19 mouse cellular contexts compared by ENCODE assay signal in genomic region chr6:128158031-128158430, GRCm38 (mm10). TPM values are rescaled to one million over a fixed set of nuclear protein-coding genes. Genes with fewer than 3 reads are reported as not detected.
DNase-seq lines count a peak whose midpoint lies in the region; ATAC-seq and TF ChIP-seq lines count a peak whose summit lies in the region.
"Had no signal": no experiment of that assay in that cellular context is flagged by ENCODE, and none has a peak within 500 bp of the region (broad histone marks: within the 10 kb centered on the region; RNA-seq: fewer than 3 reads in every experiment).

No protein-coding gene starts in this region.

- 59% methylated on average over 12 of the region's 12 CpGs for WGBS in forebrain, embryonic 15.5 days
- 81% methylated on average over 12 of the region's 12 CpGs for WGBS in forebrain, embryonic 10.5 days
- 39% methylated on average over 12 of the region's 12 CpGs for WGBS in neural tube, embryonic 14.5 days

- H3K4me1 ChIP-seq in forebrain, embryonic 15.5 days: 0 out of 2 replicates have a peak, but pooled peaks cover 8% of the 10 kb centered on the region
- 0 out of 2 replicates have a peak, but pooled peaks cover 5% of the 10 kb centered on the region for H3K4me1 ChIP-seq in forebrain, embryonic 10.5 days
- 0 out of 2 replicates have a peak, but pooled peaks cover 4% of the 10 kb centered on the region for H3K4me1 ChIP-seq in neural tube, embryonic 14.5 days (ENCODE audit: control insufficient read depth, insufficient read depth, low read length)
- H3K4me1 ChIP-seq: intestine, embryonic 15.5 days; neural tube, embryonic 12.5 days had no signal

- H3K4me2 ChIP-seq in forebrain, embryonic 15.5 days (replicated peaks): peak overlapping the region; percentile 8; the same call in 1 of the 2 replicates
- peak overlapping the region; percentile 19; the same call in 1 of the 2 replicates for H3K4me2 ChIP-seq in neural tube, embryonic 14.5 days (ENCODE audit: low read depth, low read length)
- H3K4me2 ChIP-seq: intestine, embryonic 15.5 days; limb, embryonic 13.5 days; liver, embryonic 13.5 days; lung, embryonic 14.5 days; neural tube, embryonic 12.5 days had no signal

- H3K27ac ChIP-seq in forebrain, embryonic 15.5 days (replicated peaks): no peak overlapping the region
- no peak overlapping the region for H3K27ac ChIP-seq in forebrain, embryonic 10.5 days
- peak overlapping the region; percentile 28; the same call in 1 of the 2 replicates for H3K27ac ChIP-seq in layer of hippocampus, adult 2 months
- no peak overlapping the region for H3K27ac ChIP-seq in neural tube, embryonic 14.5 days (ENCODE audit: low read depth, low read length)
- H3K27ac ChIP-seq: heart, adult 2 months; intestine, embryonic 15.5 days; limb, embryonic 13.5 days; liver, embryonic 13.5 days; neural tube, embryonic 12.5 days had no signal

- H3K27me3 ChIP-seq in forebrain, embryonic 15.5 days: no peaks in the 10 kb centered on the region
- H3K27me3 ChIP-seq in forebrain, embryonic 10.5 days (ENCODE audit: poor library complexity, severe bottlenecking): no peaks in the 10 kb centered on the region
- H3K27me3 ChIP-seq in neural tube, embryonic 14.5 days (ENCODE audit: control insufficient read depth, insufficient read depth, low read length): no peaks in the 10 kb centered on the region
- H3K27me3 ChIP-seq: intestine, embryonic 15.5 days; limb, embryonic 13.5 days; neural tube, embryonic 12.5 days had no signal

- TF ChIP-seq CTCF in layer of hippocampus, adult 2 months (conservative IDR thresholded peaks at IDR 0.05): no peak

- H3K4me3 ChIP-seq in forebrain, embryonic 15.5 days: no peak overlapping the region
- no peak overlapping the region for H3K4me3 ChIP-seq in forebrain, embryonic 10.5 days
- no peak overlapping the region for H3K4me3 ChIP-seq in layer of hippocampus, adult 2 months
- H3K4me3 ChIP-seq in neural tube, embryonic 14.5 days (ENCODE audit: low read depth, low read length): no peak overlapping the region
- H3K4me3 ChIP-seq: heart, adult 2 months; intestine, embryonic 15.5 days; limb, embryonic 13.5 days; liver, embryonic 13.5 days; neural tube, embryonic 12.5 days had no signal

- H3K9ac ChIP-seq in forebrain, embryonic 15.5 days (replicated peaks): no peak overlapping the region; the same call in 1 of the 2 replicates
- H3K9ac ChIP-seq in neural tube, embryonic 14.5 days (replicated peaks; ENCODE audit: low read depth, low read length): no peak overlapping the region
- H3K9ac ChIP-seq: intestine, embryonic 15.5 days; limb, embryonic 13.5 days; liver, embryonic 13.5 days; lung, embryonic 14.5 days; neural tube, embryonic 12.5 days had no signal

- DNase-seq in forebrain, embryonic 10.5 days (ENCODE audit: extremely low spot score, low spot score): no peak
- DNase-seq in layer of hippocampus, adult 2 months (ENCODE audit: low spot score in 2 of 2): no peak
- no peak for DNase-seq in layer of hippocampus, adult 8-10 months (ENCODE audit: low spot score in 2 of 2)
- DNase-seq in retina, postnatal 1 day: peak; percentile 51
- no peak for DNase-seq in retina, embryonic 14.5 days (ENCODE audit: low spot score)
- DNase-seq in embryo, embryonic 9.5 days (ENCODE audit: extremely low spot score): no peak
- DNase-seq: cerebellum, adult 8-10 months; gastrocnemius, postnatal 25 days; heart, adult 2 months; heart, postnatal 36 days; kidney, adult 9 months; liver, embryonic 13.5 days; lung, embryonic 14.5 days; right cerebral cortex, postnatal 4 days had no signal

- H3K9me3 ChIP-seq in forebrain, embryonic 15.5 days: no peaks in the 10 kb centered on the region
- no peaks in the 10 kb centered on the region for H3K9me3 ChIP-seq in forebrain, embryonic 10.5 days
- no peaks in the 10 kb centered on the region for H3K9me3 ChIP-seq in neural tube, embryonic 14.5 days (ENCODE audit: control insufficient read depth, low read length)
- H3K9me3 ChIP-seq: intestine, embryonic 15.5 days; limb, embryonic 13.5 days; liver, embryonic 13.5 days; neural tube, embryonic 12.5 days had no signal

- ATAC-seq in forebrain, embryonic 15.5 days (replicated peaks): no peak
- no peak for ATAC-seq in neural tube, embryonic 14.5 days (ENCODE audit: low read depth)
- ATAC-seq: intestine, embryonic 15.5 days had no signal

- H3K36me3 ChIP-seq in forebrain, embryonic 15.5 days: no peaks in the 10 kb centered on the region
- no peaks in the 10 kb centered on the region for H3K36me3 ChIP-seq in forebrain, embryonic 10.5 days (replicated peaks)
- H3K36me3 ChIP-seq in neural tube, embryonic 14.5 days (ENCODE audit: control insufficient read depth, insufficient read depth, low read length): no peaks in the 10 kb centered on the region
- H3K36me3 ChIP-seq: intestine, embryonic 15.5 days; limb, embryonic 13.5 days; liver, embryonic 13.5 days; neural tube, embryonic 12.5 days had no signal

RNA-seq across cellular contexts. Expression of gene Tspan9, which starts 14.6 kb away (rescaled TPM):
- polyA plus RNA-seq in forebrain, embryonic 15.5 days (2015; fragmentation: Nextera tagmentation; extraction: Ambion mirVana): 45.9 and 47.7 TPM in 2 replicates
- polyA plus RNA-seq in forebrain, embryonic 10.5 days (2016; fragmentation: Nextera tagmentation; extraction: Ambion mirVana): 39.4 and 41.3 TPM in 2 replicates
- 10 to 100 TPM; 42.2 to 45.6 TPM for total RNA-seq in layer of hippocampus, adult 2 months (2021)
- total RNA-seq in layer of hippocampus, adult 8-10 months (2022): 10 to 100 TPM; 45.4 to 64.2 (median 56.0) TPM
- polyA plus RNA-seq in neural tube, embryonic 14.5 days (2014; fragmentation: Nextera tagmentation; extraction: Ambion mirVana): 32.1 and 42.6 TPM in 2 replicates
